Mouse (Mus musculus): ENCODE results near the gene Ccdc114. TPM values are rescaled to one million over a fixed set of nuclear protein-coding genes. Genes with fewer than 3 reads are reported as not detected.
"Not testable (repeated sequence)": the region's sequence is repeated elsewhere in the genome, so short reads cannot be mapped to it uniquely, and the experiment has no call there.

Ccdc114 gene
- polyA plus RNA-seq (2014; fragmentation: Nextera tagmentation; extraction: Ambion mirVana), result 2.4 and 2.7 TPM in 2 replicates

- 3% methylated on average over 24 of the region's 24 CpGs for WGBS
- Histone ChIP-seq H3K4me1 (ENCODE audit: control insufficient read depth in 2 of 2, insufficient read depth in 2 of 2, low read length in 2 of 2) (peaks cover 9 to 17% of the 10 kb centered on the region in 2 experiments), H3K27ac (replicated peaks in 1 of 2; ENCODE audit: control insufficient read depth in 1 of 2, insufficient read depth in 1 of 2, low read depth in 2 of 2, low read length in 2 of 2) (peak within 1 kb of the TSS; percentile 94 to 96), H3K36me3 (ENCODE audit: control insufficient read depth, insufficient read depth, low read length) (peaks cover 5% of the 10 kb centered on the region; the same call in 1 of the 2 replicates), H3K4me3 (ENCODE audit: control insufficient read depth in 1 of 2, insufficient read depth in 1 of 2, low read depth in 1 of 2, low read length in 2 of 2) (peak within 1 kb of the TSS; percentile 46 to 62), H3K9me3 (ENCODE audit: control insufficient read depth, low read length) (no peaks in the 10 kb centered on the region), H3K4me2 (ENCODE audit: low read length) (peak within 1 kb of the TSS; percentile 76), H3K9ac (ENCODE audit: low read length) (peak within 1 kb of the TSS; percentile 67), H3K27me3 (ENCODE audit: control insufficient read depth, insufficient read depth, low read length) (peaks cover 5% of the 10 kb centered on the region; the same call in 1 of the 2 replicates)
- peak; percentile 72 for ATAC-seq (ENCODE audit: insufficient number of reproducible peaks, insufficient read depth, low FRiP score, low read depth)
Measured at GRCm38 (mm10) chr7:45923762-45924428, at the start of gene Ccdc114. Gene Ccdc114, plus strand, starts transcription at chr7:45924072.

DNA sequence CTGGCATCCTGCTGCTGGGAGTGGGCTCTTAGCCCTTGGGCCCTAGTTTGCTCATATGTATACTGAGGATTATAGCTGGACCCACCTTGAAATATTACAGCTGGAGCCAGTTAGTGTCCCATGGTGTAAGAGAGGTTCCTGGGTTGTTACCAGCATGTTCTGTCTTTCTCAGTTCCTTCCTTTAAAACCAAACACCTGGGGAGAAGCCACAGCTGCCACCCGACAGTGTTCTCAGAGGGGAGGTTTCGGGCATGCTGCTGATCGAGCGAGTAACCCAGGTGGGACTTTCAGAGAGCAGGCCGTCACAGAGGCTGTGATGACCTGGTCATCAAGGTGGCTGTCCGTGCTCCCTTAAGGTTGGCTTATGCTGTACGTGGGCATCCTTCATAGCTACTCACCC is 47.0 kb upstream of the Ccdc114 start:
- Histone ChIP-seq H3K9me3 (ENCODE audit: control insufficient read depth, low read length) (0 out of 2 replicates have a peak, but pooled peaks cover 2% of the 10 kb centered on the region), H3K4me3 (ENCODE audit: control insufficient read depth in 1 of 2, insufficient read depth in 1 of 2, low read depth in 1 of 2, low read length in 2 of 2) (no peak overlapping the region), H3K27ac (replicated peaks in 1 of 2; ENCODE audit: control insufficient read depth in 1 of 2, insufficient read depth in 1 of 2, low read depth in 2 of 2, low read length in 2 of 2) (no peak overlapping the region), H3K36me3 (ENCODE audit: control insufficient read depth, insufficient read depth, low read length) (peaks cover 80% of the 10 kb centered on the region), H3K9ac (ENCODE audit: low read length) (no peak overlapping the region), H3K4me1 (ENCODE audit: control insufficient read depth in 2 of 2, insufficient read depth in 2 of 2, low read length in 2 of 2) (peaks cover 7 to 16% of the 10 kb centered on the region in 2 experiments), H3K27me3 (ENCODE audit: control insufficient read depth, insufficient read depth, low read length) (no peaks in the 10 kb centered on the region; the same call in 1 of the 2 replicates), H3K4me2 (ENCODE audit: low read length) (no peak overlapping the region)
- ATAC-seq (ENCODE audit: insufficient number of reproducible peaks, insufficient read depth, low FRiP score, low read depth), result no peak
- WGBS, result 94% methylated on average over 7 of the region's 7 CpGs

- 90% methylated on average over 1 of the region's 1 CpGs for WGBS
- H3K4me1 ChIP-seq (ENCODE audit: control insufficient read depth in 2 of 2, insufficient read depth in 2 of 2, low read length in 2 of 2), result peaks cover 7 to 16% of the 10 kb centered on the region in 2 experiments
- H3K36me3 ChIP-seq (ENCODE audit: control insufficient read depth, insufficient read depth, low read length), result peaks cover 93% of the 10 kb centered on the region
- not testable (repeated sequence) for H3K27me3 ChIP-seq (ENCODE audit: control insufficient read depth, insufficient read depth, low read length); H3K27ac ChIP-seq (replicated peaks in 1 of 2; ENCODE audit: control insufficient read depth in 1 of 2, insufficient read depth in 1 of 2, low read depth in 2 of 2, low read length in 2 of 2); H3K9me3 ChIP-seq (ENCODE audit: control insufficient read depth, low read length); ATAC-seq (ENCODE audit: insufficient number of reproducible peaks, insufficient read depth, low FRiP score, low read depth); H3K9ac ChIP-seq (ENCODE audit: low read length); H3K4me2 ChIP-seq (ENCODE audit: low read length); H3K4me3 ChIP-seq (ENCODE audit: control insufficient read depth in 1 of 2, insufficient read depth in 1 of 2, low read depth in 1 of 2, low read length in 2 of 2)
Measured at GRCm38 (mm10) chr7:45878278-45878677, 45.6 kb upstream of the Ccdc114 start, which contains the start of gene Grin2d. Gene Grin2d, minus strand, starts transcription at chr7:45878378.

GRCm38 (mm10) chr7:45880531-45880930 is 43.3 kb upstream of the Ccdc114 start:
- no peak overlapping the region for H3K4me2 ChIP-seq (ENCODE audit: low read length)
- 0 out of 2 replicates have a peak, but pooled peaks cover 2% of the 10 kb centered on the region for H3K9me3 ChIP-seq (ENCODE audit: control insufficient read depth, low read length)
- H3K4me3 ChIP-seq (ENCODE audit: control insufficient read depth in 1 of 2, insufficient read depth in 1 of 2, low read depth in 1 of 2, low read length in 2 of 2), result no peak overlapping the region
- no peak for ATAC-seq (ENCODE audit: insufficient number of reproducible peaks, insufficient read depth, low FRiP score, low read depth)
- H3K4me1 ChIP-seq (ENCODE audit: control insufficient read depth in 2 of 2, insufficient read depth in 2 of 2, low read length in 2 of 2), result no peaks in the 10 kb centered on the region
- WGBS, result 97% methylated on average over 4 of the region's 4 CpGs
- no peak overlapping the region for H3K27ac ChIP-seq (replicated peaks in 1 of 2; ENCODE audit: control insufficient read depth in 1 of 2, insufficient read depth in 1 of 2, low read depth in 2 of 2, low read length in 2 of 2)
- no peaks in the 10 kb centered on the region for H3K27me3 ChIP-seq (ENCODE audit: control insufficient read depth, insufficient read depth, low read length)
- no peak overlapping the region for H3K9ac ChIP-seq (ENCODE audit: low read length)
- H3K36me3 ChIP-seq (ENCODE audit: control insufficient read depth, insufficient read depth, low read length), result peaks cover 99% of the 10 kb centered on the region

GRCm38 (mm10) chr7:45881011-45881410 is 42.9 kb upstream of the Ccdc114 start:
- WGBS, result 85% methylated on average over 2 of the region's 2 CpGs
- Histone ChIP-seq H3K9me3 (ENCODE audit: control insufficient read depth, low read length) (0 out of 2 replicates have a peak, but pooled peaks cover 2% of the 10 kb centered on the region), H3K27ac (replicated peaks in 1 of 2; ENCODE audit: control insufficient read depth in 1 of 2, insufficient read depth in 1 of 2, low read depth in 2 of 2, low read length in 2 of 2) (no peak overlapping the region), H3K9ac (ENCODE audit: low read length) (no peak overlapping the region), H3K4me1 (ENCODE audit: control insufficient read depth in 2 of 2, insufficient read depth in 2 of 2, low read length in 2 of 2) (no peaks in the 10 kb centered on the region), H3K27me3 (ENCODE audit: control insufficient read depth, insufficient read depth, low read length) (no peaks in the 10 kb centered on the region), H3K4me3 (ENCODE audit: control insufficient read depth in 1 of 2, insufficient read depth in 1 of 2, low read depth in 1 of 2, low read length in 2 of 2) (no peak overlapping the region), H3K36me3 (ENCODE audit: control insufficient read depth, insufficient read depth, low read length) (peaks cover 99% of the 10 kb centered on the region), H3K4me2 (ENCODE audit: low read length) (no peak overlapping the region)
- ATAC-seq (ENCODE audit: insufficient number of reproducible peaks, insufficient read depth, low FRiP score, low read depth), result no peak

GRCm38 (mm10) chr7:45887246-45887645 is 36.6 kb upstream of the Ccdc114 start:
- WGBS, result 38% methylated on average over 3 of the region's 3 CpGs
- Histone ChIP-seq H3K9me3 (ENCODE audit: control insufficient read depth, low read length) (no peaks in the 10 kb centered on the region), H3K9ac (ENCODE audit: low read length) (no peak overlapping the region), H3K27ac (replicated peaks in 1 of 2; ENCODE audit: control insufficient read depth in 1 of 2, insufficient read depth in 1 of 2, low read depth in 2 of 2, low read length in 2 of 2) (no peak overlapping the region), H3K4me1 (ENCODE audit: control insufficient read depth in 2 of 2, insufficient read depth in 2 of 2, low read length in 2 of 2) (no peaks in the 10 kb centered on the region), H3K4me3 (ENCODE audit: control insufficient read depth in 1 of 2, insufficient read depth in 1 of 2, low read depth in 1 of 2, low read length in 2 of 2) (no peak overlapping the region), H3K4me2 (ENCODE audit: low read length) (no peak overlapping the region), H3K27me3 (ENCODE audit: control insufficient read depth, insufficient read depth, low read length) (no peaks in the 10 kb centered on the region), H3K36me3 (ENCODE audit: control insufficient read depth, insufficient read depth, low read length) (peaks cover 40% of the 10 kb centered on the region)
- no peak for ATAC-seq (ENCODE audit: insufficient number of reproducible peaks, insufficient read depth, low FRiP score, low read depth)

DNA sequence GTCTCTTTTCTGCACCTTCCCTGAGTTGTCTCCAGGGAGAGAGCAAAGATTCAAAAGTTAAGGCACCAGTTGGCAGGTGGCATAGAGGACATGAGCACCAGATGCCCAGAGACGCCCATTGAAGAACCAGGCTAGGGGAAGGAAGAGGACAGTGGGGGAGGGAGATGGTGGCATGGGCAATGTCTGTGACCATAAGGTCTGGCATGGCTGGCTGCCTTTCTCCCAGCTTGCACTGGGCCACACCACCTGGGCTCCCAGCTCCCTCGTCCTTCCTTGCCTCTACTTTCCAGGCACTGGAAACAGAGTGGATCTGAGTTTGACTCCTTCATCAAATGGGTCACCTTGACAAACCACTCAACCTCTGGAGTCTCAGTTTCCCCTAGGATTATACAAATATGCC is 31.2 kb upstream of the Ccdc114 start:
- H3K9ac ChIP-seq (ENCODE audit: low read length), result no peak overlapping the region
- H3K36me3 ChIP-seq (ENCODE audit: control insufficient read depth, insufficient read depth, low read length), result no peaks in the 10 kb centered on the region
- 68% methylated on average over 2 of the region's 2 CpGs for WGBS
- ATAC-seq (ENCODE audit: insufficient number of reproducible peaks, insufficient read depth, low FRiP score, low read depth), result no peak
- H3K4me1 ChIP-seq (ENCODE audit: control insufficient read depth in 2 of 2, insufficient read depth in 2 of 2, low read length in 2 of 2), result peaks cover 1 to 3% of the 10 kb centered on the region in 2 experiments; a peak in 3 of 4 replicates
- no peak overlapping the region for H3K4me2 ChIP-seq (ENCODE audit: low read length)
- H3K9me3 ChIP-seq (ENCODE audit: control insufficient read depth, low read length), result no peaks in the 10 kb centered on the region
- H3K27ac ChIP-seq (replicated peaks in 1 of 2; ENCODE audit: control insufficient read depth in 1 of 2, insufficient read depth in 1 of 2, low read depth in 2 of 2, low read length in 2 of 2), result no peak overlapping the region
- no peaks in the 10 kb centered on the region for H3K27me3 ChIP-seq (ENCODE audit: control insufficient read depth, insufficient read depth, low read length)
- no peak overlapping the region for H3K4me3 ChIP-seq (ENCODE audit: control insufficient read depth in 1 of 2, insufficient read depth in 1 of 2, low read depth in 1 of 2, low read length in 2 of 2)
